Mouse (Mus musculus) c-Kit-positive CD71-positive TER-119-negative erythroid progenitor cells, embryonic 14.5 days (primary cell): Measurements from ENCODE around the gene Zfp148.

ENCODE experiments used
- DNase-seq: peaks from one replicate; pipeline ENCODE4 v3.0.0-alpha.2; 2013; ENCODE audit warnings: low read depth

Zfp148 gene

DNA sequence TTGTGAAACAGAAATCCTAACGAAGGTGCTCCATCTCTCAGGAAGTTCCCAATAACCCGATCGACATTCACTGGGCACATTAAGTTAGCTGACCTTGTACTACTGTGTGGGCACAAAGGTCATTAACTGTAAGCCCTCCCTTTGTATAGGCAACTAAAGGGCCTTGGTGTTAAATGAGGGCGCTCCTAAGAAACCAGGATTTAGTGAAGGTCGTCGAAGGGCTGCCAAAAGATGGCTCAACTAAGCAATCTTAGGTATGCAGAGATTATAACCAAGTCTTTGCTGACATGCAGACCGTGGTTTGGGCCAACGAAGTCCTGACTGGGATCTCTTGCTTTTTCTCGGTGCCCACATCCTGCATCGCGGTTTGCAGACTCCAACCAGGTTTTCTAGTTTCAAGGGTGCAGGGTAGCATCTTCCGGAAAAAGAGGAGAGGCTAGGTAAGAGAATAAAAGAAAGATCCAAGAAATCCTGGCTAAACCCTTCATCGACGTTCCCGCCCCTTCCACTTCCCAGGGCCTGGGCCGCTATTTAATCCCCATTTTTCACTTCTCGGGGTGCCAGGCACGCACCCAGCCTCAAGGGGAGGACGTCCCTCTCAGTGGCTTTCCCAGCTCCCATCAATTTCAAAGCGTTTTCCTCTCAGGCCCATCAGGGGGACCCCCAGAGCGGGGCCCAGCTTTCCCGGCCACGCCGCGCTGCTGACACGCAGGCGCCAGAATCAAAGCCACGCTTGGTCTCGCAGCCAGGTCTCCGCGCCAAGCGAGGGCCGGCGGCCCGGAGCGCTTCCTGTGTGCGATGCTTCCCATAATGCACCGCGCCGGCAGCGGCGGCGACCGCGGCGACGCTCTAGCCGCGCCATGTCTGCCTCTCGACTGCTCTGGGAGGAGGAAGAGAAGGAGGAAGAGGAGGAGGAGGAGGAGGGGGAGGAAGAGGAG is at the start of gene Zfp148:
Gene Zfp148 (plus strand): TSS at position 893 of the 938 bp plus-strand sequence.
- DNase-seq: peak; percentile 79

DNA sequence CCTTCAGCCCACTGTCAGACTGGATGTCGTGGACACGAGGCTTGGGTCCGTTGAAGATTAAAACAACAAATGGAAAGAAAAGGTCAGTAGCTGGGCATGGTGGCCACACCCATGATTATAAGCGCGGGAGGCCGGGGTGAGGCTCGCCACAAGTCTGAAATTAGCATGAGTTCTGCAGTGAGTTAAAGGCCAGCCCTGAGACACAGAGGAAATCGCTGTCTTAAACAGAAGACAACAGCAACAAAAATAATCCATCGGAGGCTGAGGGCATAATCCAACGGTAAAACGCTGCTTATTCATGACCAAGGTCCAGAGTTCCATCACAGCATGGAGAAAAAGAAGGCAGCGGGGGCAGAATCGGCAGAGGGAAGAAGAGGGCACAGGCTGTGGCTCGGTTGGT is 47.6 kb upstream of the Zfp148 start:
- no peak for DNase-seq

DNA sequence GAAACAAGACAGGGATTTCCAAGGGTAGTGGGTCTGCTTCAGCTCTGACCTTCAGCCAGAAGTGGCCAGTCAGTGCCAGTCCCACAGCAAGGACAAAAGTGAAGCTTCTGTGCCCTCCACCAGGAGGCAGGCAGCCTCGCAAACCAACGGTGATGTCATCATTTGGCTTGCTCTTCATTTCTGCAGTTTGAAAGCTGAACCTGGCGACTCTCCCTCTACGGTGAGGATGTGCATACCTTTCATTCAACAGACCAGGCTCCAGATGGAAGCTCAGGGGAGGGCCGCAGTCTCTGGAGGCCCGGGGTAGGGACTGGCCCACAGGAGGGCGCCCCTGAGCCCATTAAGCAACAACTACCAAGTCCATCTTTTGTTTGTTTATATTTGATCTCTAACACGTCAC is 43.5 kb upstream of the Zfp148 start:
- no peak for DNase-seq

DNA sequence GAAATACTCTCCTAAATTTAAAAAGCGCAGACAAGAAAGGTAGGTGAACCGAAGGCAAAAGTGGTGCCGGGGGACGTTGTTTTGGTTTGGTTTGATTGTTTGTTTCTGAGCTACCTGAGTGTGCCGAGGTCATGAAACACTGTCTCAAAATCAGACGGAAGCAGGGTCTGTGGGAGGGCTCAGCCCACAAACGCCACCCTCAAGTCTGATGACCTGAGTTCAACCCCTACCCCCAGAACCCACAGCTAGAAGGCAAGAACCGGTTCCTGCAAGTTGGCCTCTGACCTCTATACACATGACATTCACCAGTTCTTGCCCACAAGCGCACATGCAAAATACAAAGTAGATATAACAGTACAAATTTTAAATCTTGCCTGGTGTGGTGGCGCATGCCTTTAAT is 43.0 kb upstream of the Zfp148 start:
- no peak for DNase-seq

DNA sequence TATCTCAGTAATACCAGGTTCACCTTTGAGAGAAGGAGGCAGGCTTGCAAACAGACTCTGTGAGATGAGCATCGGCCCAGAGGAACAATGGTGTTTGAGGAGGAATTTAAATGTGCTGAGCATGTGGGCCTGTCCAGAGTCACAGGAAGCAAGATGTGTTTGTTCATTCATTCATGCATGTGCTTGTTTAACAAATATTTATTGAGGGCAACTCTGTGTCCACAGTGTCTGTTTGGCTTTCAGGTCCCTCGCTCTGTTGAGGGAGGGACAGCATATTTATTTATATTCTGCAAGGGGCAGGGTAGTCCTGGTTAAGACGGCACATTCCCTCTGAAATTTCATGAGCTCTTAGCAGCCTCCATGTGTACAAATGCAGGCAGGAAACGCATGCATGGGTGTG is 42.1 kb upstream of the Zfp148 start:
- DNase-seq: no peak

DNA sequence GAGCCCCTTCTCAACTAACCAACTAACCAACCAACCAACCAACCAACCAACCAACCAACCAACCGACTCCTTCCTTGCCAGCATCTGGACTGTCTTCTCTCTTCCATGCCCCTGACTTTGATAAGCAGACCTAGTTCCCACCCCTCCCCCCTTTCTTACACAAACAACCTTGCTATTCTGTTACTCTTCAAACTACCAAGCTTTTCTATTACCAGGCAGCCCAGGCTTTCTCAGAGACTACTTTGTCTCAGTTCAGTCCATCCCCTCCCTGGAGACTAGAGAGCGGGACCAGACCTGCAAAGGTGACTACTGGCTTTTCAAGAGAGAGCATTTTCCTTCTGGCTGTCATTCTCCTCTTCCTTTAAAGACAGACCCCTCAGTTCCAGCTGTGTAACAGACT is 41.2 kb upstream of the Zfp148 start:
- DNase-seq: no peak

DNA sequence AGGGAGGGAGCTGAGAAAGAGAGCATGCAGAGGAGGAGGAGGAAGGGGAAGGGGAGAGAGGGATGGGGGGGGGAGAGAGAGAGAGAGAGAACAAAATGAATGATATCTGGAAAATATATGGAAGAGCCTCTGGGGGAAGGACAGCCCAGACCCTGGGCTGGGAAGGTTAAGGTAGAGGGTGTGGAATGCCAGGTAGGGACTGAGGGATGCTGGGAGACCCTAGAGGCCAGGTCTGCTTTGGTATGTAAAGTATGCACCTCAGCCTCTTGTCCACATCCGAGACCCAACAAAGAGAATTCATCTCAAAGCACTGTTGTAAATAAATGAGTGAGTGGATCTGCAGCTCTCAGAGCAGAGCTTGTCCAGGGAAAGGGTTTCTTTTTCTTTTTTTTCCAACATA is 38.3 kb upstream of the Zfp148 start:
- no peak for DNase-seq

DNA sequence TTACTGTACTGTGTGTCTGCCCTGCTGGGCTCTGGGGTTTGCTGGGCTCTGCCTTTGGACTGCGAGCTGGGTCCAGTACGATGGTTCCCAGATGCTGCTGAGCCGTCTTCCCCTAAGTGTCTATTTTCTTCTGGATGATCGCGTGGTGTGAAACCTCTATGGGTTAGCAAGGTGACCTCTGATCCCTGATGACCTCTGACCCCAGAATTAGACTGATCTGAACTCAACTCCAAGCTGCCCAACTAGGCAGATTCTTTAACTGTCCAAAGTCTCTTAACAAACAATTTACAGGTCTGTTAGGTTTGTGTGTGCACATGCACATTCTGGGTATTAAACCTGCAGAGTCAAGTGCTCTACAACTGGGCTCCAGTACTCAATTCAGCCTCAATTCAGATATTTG is 37.5 kb upstream of the Zfp148 start:
- no peak for DNase-seq

DNA sequence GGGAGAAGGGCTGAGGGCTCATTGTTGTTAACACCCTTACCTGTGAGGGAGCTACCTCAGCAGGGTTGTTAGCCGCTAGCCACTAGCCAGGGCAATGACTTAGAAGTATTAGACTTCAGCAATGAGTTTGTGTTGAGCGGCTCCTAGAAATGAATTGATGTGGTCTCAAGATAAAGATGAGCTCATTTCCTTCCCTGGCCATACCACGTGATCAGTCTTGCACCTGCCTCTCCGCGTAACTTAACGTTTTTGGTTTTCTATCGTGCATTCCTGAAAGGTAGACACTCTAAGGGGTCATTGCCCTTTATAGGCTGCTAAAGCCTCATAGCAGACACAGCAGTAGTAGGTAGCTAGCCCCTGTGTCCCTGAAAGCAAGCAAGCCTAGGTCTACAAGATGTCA is 37.0 kb upstream of the Zfp148 start:
- DNase-seq: peak; percentile 7

DNA sequence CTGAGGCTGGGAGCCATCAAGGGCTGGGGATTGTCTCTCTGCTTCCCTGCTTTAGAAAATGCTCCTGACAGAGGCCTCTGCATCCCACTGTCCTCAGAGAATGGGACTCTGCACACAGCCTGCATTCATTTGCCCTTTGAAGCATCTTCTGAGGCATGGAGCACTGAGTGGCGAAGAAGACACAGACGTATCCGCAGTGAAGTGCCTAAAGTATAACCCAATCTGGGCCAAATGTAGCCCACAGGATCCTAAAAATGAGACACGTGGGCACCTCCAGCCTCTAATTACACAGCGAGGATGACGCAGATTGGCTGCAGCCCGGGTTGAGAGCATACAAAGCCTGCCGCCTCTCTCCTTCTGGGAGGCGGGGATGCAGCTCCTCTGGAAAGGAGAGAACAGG is 36.3 kb upstream of the Zfp148 start:
- no peak for DNase-seq

DNA sequence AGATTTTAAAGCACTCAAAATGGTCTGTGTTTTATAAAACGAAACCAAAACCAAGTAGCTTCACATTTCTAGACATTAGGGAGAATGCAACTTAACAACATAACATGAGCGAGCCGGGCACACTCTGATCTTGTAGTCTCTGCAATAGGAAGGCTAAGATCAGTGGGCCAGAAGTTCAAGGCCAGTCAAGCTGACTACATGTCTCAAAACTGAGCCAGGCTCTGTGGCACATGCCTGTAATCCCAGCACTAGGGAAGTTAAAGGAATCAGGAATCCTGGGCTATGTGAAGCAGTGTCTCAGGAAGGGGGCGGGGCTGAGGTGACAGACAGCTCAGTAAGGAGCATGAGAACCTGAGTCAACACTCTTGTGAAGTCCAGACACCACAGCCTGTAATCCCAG is 35.8 kb upstream of the Zfp148 start:
- no peak for DNase-seq

DNA sequence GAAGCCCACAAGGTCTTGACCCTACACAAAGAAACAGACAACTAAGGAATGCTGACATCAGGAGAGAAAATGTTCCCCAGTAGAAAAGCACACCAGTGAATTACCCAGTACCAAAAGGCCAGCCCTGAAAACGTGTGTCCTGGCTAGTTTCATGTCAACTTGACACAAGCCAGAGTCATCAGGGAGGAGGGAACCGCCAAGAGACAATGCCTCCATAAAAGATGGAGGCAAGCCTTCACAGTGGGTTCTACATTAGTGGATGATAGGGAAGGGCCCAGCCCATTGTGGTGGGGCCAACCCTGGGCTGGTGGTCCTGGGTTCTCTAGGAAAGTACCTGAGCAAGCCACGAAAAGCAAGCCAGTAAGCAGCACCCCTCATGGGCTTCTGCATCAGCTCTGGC is 34.3 kb upstream of the Zfp148 start:
- DNase-seq: no peak

DNA sequence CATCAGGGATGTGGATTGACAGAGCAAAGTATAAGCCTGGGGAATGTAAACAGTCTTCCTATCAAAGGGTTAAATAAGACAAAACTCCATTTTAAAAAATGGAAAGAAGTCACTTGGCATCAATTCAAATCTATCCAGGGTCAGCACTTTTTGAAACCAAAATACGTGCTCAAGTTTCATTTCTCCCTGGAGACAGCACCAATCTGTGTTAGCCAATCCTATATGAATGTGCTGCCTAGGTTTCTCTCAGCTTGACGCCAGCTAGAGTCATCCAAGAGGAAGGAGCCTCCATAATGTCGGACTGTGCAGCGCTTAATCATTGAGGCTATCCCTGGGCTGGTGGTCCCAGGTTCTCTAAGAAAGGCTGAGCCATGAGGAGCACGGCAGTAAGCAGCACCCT is 33.5 kb upstream of the Zfp148 start:
- no peak for DNase-seq

DNA sequence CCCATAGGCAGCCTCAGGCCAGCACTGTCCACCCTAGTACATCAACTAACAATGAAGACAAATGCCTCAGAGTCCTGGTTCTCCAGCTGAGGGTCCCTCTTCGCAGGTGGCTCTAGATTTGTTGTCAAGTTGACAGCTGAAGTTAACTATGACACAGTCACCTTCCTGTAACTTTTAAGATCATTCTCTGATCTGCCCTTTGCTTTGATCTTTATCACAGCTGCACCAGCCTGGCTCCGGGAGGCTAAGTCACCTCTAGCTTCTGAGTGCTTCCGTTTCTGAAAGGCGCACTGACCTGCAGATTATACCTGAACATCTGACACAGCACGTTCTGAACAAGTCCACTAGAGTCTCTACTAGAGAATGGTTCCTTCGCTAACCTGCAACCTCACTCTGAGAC is 22.8 kb upstream of the Zfp148 start:
- DNase-seq: no peak

DNA sequence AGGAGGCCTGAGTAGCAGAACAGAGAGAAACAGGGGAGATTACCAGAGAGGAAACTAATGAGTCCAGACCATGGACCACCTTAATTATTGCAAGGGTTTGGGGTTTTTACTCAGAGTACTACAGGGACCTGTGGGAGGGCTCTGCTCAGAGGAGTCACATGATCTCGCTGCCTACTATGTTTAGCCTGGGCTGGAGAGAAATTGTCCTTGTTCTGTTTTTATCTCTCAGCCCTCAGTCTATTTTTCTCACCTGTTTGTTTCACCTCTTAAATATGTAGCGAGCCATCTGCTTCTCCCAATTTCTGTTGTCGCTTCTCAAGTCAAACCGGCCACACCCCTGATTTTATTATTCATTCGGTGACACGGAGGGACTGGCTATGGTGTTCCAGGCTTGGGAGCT is 14.9 kb upstream of the Zfp148 start:
- no peak for DNase-seq

DNA sequence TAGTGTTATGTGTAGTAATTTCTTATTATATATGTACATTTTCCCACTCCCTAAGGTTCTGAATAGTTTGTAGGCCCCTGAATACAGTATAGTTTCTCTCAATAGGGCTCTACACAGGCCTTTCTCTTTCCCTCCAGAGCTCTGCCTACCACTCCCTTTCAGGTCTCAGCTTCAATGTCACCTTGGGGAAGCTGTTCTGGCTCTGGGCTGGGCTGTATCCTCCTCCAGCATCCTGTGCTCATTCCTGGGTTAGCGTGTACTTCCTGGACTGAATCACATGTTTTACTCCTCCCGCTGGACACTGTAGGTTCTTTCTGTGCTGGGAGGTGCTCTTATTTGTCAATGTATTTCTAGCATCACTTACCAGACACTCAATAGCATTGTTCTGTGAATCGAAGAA is 12.0 kb upstream of the Zfp148 start:
- no peak for DNase-seq

DNA sequence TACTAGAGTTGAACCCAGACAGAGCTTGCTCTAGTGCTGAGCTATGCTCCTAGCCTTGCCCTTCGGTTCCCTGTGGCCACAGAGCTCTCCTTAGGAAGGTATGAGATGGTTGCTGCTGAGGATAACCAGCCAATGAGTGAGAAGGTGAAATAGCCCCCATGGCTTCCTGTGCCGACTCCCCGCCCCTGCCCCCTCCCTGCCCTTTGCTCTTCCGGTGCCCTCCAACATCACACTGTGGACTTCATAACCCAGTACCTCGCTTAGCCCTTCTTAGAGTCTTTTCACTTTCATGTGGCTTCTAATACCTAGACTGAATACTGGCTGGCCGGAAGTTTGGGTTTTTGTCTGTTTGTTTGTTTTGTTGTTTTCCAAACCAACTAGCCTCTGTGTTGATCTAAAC is 9.8 kb upstream of the Zfp148 start:
- no peak for DNase-seq

DNA sequence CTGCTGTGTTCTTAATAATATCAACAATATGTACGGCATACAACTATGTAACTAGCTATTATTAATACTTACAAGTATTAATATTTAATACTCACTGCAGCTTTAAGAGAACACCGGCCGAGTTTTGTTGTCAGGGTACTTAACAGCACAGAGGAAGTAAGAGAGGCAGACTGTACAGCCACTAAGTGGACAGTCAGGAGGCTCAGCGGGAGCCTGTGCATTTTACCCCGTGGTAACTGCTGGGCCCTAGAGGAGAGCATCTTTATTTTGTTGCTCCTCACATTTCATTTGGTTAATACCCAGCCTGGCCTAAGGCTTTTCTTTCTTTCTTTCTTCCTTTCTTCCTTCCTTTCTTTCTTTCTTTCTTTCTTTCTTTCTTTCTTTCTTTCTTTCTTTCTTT is 8.0 kb upstream of the Zfp148 start:
- DNase-seq: no peak

DNA sequence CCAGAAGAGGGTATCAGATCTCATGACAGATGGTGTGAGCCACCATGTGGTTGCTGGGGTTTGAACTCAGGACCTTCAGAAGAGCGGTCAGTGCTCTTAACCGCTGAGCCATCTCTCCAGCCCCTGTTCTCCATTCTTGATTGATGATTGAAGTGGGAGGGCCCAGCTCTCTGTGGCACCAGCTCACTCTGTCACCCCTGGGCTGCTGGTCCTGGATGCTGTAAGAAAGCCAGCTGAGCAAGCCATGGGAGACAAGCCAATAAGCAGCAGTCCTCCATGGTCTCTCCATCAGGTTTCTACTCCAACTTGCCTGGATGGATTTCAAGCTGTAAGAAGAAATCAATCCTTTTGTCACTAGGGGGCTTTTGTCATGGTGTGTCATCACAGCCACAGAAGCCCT is 7.3 kb upstream of the Zfp148 start:
- DNase-seq: no peak

DNA sequence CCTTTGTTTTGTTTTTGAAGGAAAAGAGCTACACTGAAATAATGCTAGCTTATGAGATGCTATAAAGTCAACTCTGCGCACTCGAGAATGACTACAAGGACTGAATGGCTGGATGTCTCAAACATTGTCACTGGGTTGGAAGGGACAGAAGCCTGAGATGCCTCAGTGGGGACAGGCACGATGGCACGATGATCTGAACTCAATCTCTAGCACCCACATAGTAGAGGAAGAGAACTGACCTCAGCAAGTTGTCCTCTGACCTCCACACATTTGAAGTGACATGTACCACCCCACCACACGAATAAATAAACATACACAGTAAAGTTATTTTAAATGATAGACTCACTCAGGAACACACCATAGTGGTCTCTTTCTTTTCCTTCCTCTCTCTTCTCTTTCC is 4.4 kb upstream of the Zfp148 start:
- DNase-seq: no peak

DNA sequence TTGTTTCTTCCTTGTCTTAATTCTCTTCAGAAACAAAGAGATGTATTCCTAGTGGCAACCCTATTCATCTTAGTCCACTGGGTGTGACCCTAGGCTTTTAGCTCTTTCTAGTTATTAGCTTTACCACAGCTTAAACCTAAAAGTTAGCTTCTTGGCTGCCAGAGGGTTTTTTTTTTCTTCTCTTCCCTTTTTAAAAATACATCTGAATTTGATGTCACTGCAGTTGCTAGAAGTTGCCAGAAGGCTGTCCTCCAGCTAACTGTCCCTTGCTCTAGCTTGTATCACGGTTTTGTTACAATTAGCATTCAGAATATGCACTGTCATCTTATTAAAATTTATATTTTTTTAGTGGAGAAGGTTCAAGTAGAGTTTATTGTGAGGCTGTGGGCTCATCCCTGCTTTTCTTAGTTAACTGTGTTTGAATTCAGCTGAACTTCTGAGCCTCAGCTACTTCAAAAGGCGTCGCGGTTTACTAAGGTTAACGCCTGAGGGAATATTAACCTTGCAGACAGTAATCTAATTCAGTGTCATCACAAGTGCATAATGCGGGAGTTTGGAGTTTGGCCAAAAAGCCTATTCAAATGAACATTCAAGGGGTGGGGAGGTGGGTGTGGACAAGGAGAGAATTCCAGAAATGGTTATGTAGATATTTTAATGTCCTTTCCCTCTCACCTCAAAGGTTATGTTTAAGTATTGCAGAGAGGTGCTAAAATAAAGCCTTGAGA is 1.3 kb upstream of the Zfp148 start:
- no peak for DNase-seq

DNA sequence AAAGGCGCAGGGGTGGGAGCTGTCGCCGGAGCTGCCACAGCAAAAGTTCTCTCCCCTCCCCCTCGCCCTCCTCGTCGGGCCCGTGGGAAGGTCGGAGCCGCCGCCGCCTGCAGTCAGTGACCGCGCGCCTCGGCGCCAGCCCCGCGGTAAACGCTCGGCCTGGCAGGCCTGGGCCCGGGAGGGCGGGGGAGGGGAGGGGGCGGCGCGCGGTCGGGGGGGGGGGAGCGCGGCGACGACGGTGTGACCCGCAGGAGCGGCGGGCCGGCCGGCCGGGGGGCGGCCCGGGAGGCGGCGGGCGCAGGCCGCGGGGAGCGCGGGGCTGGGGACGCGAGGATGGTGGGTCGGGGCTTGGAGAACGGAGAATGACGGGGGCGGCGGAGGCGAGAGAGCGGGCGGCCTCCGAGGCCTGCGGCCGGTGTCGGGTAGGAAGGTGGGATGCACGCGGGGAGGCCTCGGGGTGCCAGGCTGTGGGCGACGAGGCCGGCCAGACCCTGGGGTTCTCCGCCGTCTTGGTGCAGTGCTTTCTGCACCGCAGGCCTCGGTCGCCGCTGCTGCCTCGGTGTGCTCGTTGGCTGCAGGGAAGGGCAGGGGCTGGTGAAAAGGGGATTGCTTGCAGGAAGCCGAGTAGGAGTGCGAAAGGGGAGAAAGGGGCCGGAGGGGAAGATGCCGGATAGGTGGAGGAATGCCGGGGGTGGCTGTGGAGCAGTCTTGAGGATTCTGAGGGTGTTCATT is 412 bp downstream of the Zfp148 start:
- DNase-seq: peak; percentile 27
